Mouse (Mus musculus): ENCODE data around the gene A230050P20Rik. TPM values are rescaled to one million over a fixed set of nuclear protein-coding genes. Genes with fewer than 3 reads are reported as not detected.
A peak's percentile ranks its signal among the peaks of the same experiment; 100 is the strongest.

A230050P20Rik gene
- polyA plus RNA-seq, 1 experiment from 2014 or later = 12.6 TPM

DNA sequence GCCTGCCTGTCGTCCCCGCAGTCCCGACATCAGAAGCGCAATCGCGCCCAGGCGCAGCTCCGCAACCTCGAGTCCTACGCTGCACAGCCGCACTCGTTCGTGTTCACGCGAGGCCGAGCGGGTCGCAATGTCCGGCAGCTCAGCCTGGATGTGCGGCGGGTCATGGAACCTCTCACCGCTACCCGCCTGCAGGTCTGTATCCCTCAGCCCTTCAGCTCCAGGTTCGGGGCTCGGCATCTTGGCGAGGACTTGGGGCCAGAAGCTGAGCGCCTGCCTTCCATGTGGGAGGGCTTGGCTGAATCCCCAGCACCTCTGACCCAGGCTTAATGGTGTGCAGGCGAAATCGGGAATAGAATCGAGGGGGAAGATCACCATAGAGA, 19.9 kb downstream of the A230050P20Rik start:
- under 1% methylated on average over 30 of the region's 30 CpGs for WGBS
- peak; percentile 40 for ATAC-seq (ENCODE audit: insufficient number of reproducible peaks, insufficient read depth, low FRiP score, low read depth)
- peak overlapping the region; percentile 74 for H3K4me3 ChIP-seq (ENCODE audit: low read depth, low read length)
- H3K27me3 ChIP-seq (ENCODE audit: control insufficient read depth, insufficient read depth, low read length) = no peaks in the 10 kb centered on the region
- H3K36me3 ChIP-seq (ENCODE audit: control insufficient read depth, insufficient read depth, low read length) = peaks cover 40% of the 10 kb centered on the region
- peak overlapping the region; percentile 62 for H3K9ac ChIP-seq (replicated peaks; ENCODE audit: low read depth, low read length)
- peak overlapping the region; percentile 44 for H3K27ac ChIP-seq (ENCODE audit: low read length)
- no peaks in the 10 kb centered on the region for H3K9me3 ChIP-seq (ENCODE audit: control insufficient read depth, low read depth, low read length)
- peak overlapping the region; percentile 92 for H3K4me2 ChIP-seq (replicated peaks; ENCODE audit: low read depth, low read length)
- no peaks in the 10 kb centered on the region for H3K4me1 ChIP-seq (ENCODE audit: control insufficient read depth, insufficient read depth, low read length)

DNA sequence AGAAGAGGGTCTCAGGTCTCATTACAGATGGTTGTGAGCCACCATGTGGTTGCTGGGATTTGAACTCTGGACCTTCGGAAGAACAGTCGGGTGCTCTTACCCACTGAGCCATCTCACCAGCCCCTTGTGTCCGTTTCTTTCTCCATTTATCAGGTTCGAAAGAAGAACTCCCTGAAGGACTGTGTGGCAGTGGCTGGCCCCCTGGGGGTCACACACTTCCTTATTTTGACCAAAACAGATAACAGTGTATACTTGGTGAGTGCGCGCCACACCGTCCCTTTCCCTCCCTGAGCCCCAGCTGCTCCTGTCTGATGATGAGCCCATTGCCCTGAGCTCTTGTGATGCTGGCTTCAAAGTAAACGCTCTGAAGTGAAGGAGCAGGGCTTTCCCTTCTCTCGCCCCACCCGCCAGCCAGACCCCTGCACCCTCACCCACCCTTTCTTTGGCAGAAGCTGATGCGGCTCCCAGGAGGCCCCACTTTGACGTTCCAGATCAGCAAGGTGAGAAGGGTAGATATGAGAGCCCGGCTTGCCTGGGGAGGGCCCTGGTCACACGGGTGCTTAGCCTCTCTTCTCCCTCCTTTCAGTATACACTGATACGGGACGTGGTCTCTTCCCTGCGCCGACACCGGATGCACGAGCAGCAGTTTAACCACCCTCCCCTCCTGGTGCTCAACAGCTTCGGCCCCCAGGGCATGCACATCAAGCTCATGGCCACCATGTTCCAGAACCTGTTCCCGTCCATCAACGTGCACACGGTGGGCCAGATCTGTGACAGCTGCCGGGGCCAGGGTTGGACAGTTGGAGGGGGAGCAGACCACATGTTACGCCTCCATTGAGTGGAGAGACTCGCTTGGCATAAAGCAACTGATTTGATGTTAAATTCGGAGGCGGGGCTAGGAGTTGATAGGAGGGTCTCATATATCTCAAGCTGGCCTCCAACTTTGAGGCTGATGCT, 21.0 kb downstream of the A230050P20Rik start:
- H3K4me3 ChIP-seq (ENCODE audit: low read depth, low read length) = peak overlapping the region; percentile 74
- 79% methylated on average over 29 of the region's 29 CpGs for WGBS
- ATAC-seq (ENCODE audit: insufficient number of reproducible peaks, insufficient read depth, low FRiP score, low read depth) = no peak
- H3K4me1 ChIP-seq (ENCODE audit: control insufficient read depth, insufficient read depth, low read length) = no peaks in the 10 kb centered on the region
- H3K9ac ChIP-seq (replicated peaks; ENCODE audit: low read depth, low read length) = peak overlapping the region; percentile 62; the same call in 1 of the 2 replicates
- H3K36me3 ChIP-seq (ENCODE audit: control insufficient read depth, insufficient read depth, low read length) = peaks cover 50% of the 10 kb centered on the region
- H3K27ac ChIP-seq (ENCODE audit: low read length) = no peak overlapping the region
- peak overlapping the region; percentile 92 for H3K4me2 ChIP-seq (replicated peaks; ENCODE audit: low read depth, low read length)
- no peaks in the 10 kb centered on the region for H3K27me3 ChIP-seq (ENCODE audit: control insufficient read depth, insufficient read depth, low read length)
- no peaks in the 10 kb centered on the region for H3K9me3 ChIP-seq (ENCODE audit: control insufficient read depth, low read depth, low read length)

DNA sequence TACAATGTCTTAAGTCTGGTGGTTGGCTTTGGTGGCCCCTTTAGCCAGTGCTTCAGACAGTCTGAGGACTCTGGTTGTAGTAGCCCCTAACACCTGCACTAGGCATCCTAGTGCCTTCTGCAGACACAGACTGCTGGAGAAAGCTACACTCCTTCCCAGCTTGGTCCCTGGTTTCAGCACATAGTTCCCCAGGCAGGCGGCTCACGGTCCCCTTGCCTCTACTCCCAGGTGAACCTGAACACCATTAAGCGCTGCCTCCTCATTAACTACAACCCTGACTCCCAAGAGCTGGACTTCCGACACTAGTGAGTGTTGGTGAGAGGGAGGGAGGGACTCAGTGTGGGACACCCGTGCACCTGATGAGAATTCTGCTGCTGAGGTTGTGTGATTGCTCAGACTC, 22.0 kb downstream of the A230050P20Rik start:
- H3K27me3 ChIP-seq (ENCODE audit: control insufficient read depth, insufficient read depth, low read length) = no peaks in the 10 kb centered on the region
- peaks cover 58% of the 10 kb centered on the region for H3K36me3 ChIP-seq (ENCODE audit: control insufficient read depth, insufficient read depth, low read length)
- H3K4me1 ChIP-seq (ENCODE audit: control insufficient read depth, insufficient read depth, low read length) = no peaks in the 10 kb centered on the region
- no peak overlapping the region for H3K4me2 ChIP-seq (replicated peaks; ENCODE audit: low read depth, low read length)
- no peak overlapping the region for H3K9ac ChIP-seq (replicated peaks; ENCODE audit: low read depth, low read length)
- H3K27ac ChIP-seq (ENCODE audit: low read length) = no peak overlapping the region
- no peak overlapping the region for H3K4me3 ChIP-seq (ENCODE audit: low read depth, low read length)
- no peak for ATAC-seq (ENCODE audit: insufficient number of reproducible peaks, insufficient read depth, low FRiP score, low read depth)
- 88% methylated on average over 5 of the region's 5 CpGs for WGBS
- no peaks in the 10 kb centered on the region for H3K9me3 ChIP-seq (ENCODE audit: control insufficient read depth, low read depth, low read length)

GRCm38 (mm10) chr9:20891339-20892103, 23.1 kb downstream of the A230050P20Rik start:
- no peak overlapping the region for H3K4me3 ChIP-seq (ENCODE audit: low read depth, low read length)
- no peak for ATAC-seq (ENCODE audit: insufficient number of reproducible peaks, insufficient read depth, low FRiP score, low read depth)
- H3K27ac ChIP-seq (ENCODE audit: low read length) = no peak overlapping the region
- no peaks in the 10 kb centered on the region for H3K9me3 ChIP-seq (ENCODE audit: control insufficient read depth, low read depth, low read length)
- no peak overlapping the region for H3K9ac ChIP-seq (replicated peaks; ENCODE audit: low read depth, low read length)
- 67% methylated on average over 26 of the region's 26 CpGs for WGBS
- no peaks in the 10 kb centered on the region for H3K4me1 ChIP-seq (ENCODE audit: control insufficient read depth, insufficient read depth, low read length)
- H3K4me2 ChIP-seq (replicated peaks; ENCODE audit: low read depth, low read length) = no peak overlapping the region
- H3K36me3 ChIP-seq (ENCODE audit: control insufficient read depth, insufficient read depth, low read length) = peaks cover 67% of the 10 kb centered on the region
- no peaks in the 10 kb centered on the region for H3K27me3 ChIP-seq (ENCODE audit: control insufficient read depth, insufficient read depth, low read length)

DNA sequence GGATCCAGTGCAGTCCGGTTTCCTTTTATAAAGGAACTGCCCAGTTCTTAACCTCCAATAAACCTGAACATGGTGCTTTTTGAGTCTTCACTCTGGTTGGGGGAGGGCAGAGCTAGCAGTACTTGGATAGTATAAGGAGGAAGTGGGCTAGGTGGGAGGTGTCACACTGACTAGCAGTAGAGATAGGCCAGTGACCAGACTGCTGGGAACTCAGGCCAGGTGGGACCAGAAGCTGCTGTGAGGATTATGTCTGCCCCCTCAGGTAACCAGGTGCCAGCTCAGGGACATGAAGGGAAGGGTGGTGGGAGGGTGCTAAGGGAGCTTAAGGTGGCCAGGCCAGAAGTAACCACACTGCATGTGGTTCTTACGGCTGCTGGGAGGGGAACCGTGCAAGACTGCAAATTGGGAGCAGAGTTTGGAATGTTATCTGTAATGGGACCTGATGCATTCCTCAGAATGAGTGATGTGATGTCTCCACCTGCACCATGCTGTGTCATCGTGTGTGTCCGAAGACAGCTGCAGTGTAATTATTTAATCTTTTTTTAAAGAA, 23.7 kb downstream of the A230050P20Rik start:
- 48% methylated on average over 5 of the region's 5 CpGs for WGBS

GRCm38 (mm10) chr9:20893069-20893468, 24.6 kb downstream of the A230050P20Rik start:
- no peaks in the 10 kb centered on the region for H3K27me3 ChIP-seq (ENCODE audit: control insufficient read depth, insufficient read depth, low read length)
- 61% methylated on average over 5 of the region's 5 CpGs for WGBS
- H3K9me3 ChIP-seq (ENCODE audit: control insufficient read depth, low read depth, low read length) = no peaks in the 10 kb centered on the region
- no peak for ATAC-seq (ENCODE audit: insufficient number of reproducible peaks, insufficient read depth, low FRiP score, low read depth)
- peaks cover 6% of the 10 kb centered on the region; the same call in 1 of the 2 replicates for H3K4me1 ChIP-seq (ENCODE audit: control insufficient read depth, insufficient read depth, low read length)
- no peak overlapping the region for H3K4me3 ChIP-seq (ENCODE audit: low read depth, low read length)
- H3K9ac ChIP-seq (replicated peaks; ENCODE audit: low read depth, low read length) = no peak overlapping the region
- H3K36me3 ChIP-seq (ENCODE audit: control insufficient read depth, insufficient read depth, low read length) = peaks cover 71% of the 10 kb centered on the region
- H3K4me2 ChIP-seq (replicated peaks; ENCODE audit: low read depth, low read length) = no peak overlapping the region
- H3K27ac ChIP-seq (ENCODE audit: low read length) = no peak overlapping the region

More for the DNA sequence above, 23.7 kb downstream of the A230050P20Rik start:
- no peak for ATAC-seq (ENCODE audit: insufficient number of reproducible peaks, insufficient read depth, low FRiP score, low read depth)
- no peaks in the 10 kb centered on the region for H3K27me3 ChIP-seq (ENCODE audit: control insufficient read depth, insufficient read depth, low read length)
- H3K4me1 ChIP-seq (ENCODE audit: control insufficient read depth, insufficient read depth, low read length) = no peaks in the 10 kb centered on the region
- no peak overlapping the region for H3K4me3 ChIP-seq (ENCODE audit: low read depth, low read length)
- no peak overlapping the region for H3K4me2 ChIP-seq (replicated peaks; ENCODE audit: low read depth, low read length)
- no peak overlapping the region for H3K27ac ChIP-seq (ENCODE audit: low read length)
- no peaks in the 10 kb centered on the region for H3K9me3 ChIP-seq (ENCODE audit: control insufficient read depth, low read depth, low read length)
- H3K9ac ChIP-seq (replicated peaks; ENCODE audit: low read depth, low read length) = no peak overlapping the region
- peaks cover 71% of the 10 kb centered on the region for H3K36me3 ChIP-seq (ENCODE audit: control insufficient read depth, insufficient read depth, low read length)

- H3K27me3 ChIP-seq (ENCODE audit: control insufficient read depth, insufficient read depth, low read length) = no peaks in the 10 kb centered on the region
- WGBS = 82% methylated on average over 13 of the region's 13 CpGs
- H3K9me3 ChIP-seq (ENCODE audit: control insufficient read depth, low read depth, low read length) = no peaks in the 10 kb centered on the region
- no peak overlapping the region for H3K4me2 ChIP-seq (replicated peaks; ENCODE audit: low read depth, low read length)
- H3K36me3 ChIP-seq (ENCODE audit: control insufficient read depth, insufficient read depth, low read length) = peaks cover 71% of the 10 kb centered on the region
- peaks cover 6% of the 10 kb centered on the region; the same call in 1 of the 2 replicates for H3K4me1 ChIP-seq (ENCODE audit: control insufficient read depth, insufficient read depth, low read length)
- ATAC-seq (ENCODE audit: insufficient number of reproducible peaks, insufficient read depth, low FRiP score, low read depth) = no peak
- no peak overlapping the region for H3K9ac ChIP-seq (replicated peaks; ENCODE audit: low read depth, low read length)
- H3K4me3 ChIP-seq (ENCODE audit: low read depth, low read length) = no peak overlapping the region
- H3K27ac ChIP-seq (ENCODE audit: low read length) = no peak overlapping the region
These were observed 25.3 kb downstream of the A230050P20Rik start for GRCm38 (mm10) chr9:20893590-20894343.

DNA sequence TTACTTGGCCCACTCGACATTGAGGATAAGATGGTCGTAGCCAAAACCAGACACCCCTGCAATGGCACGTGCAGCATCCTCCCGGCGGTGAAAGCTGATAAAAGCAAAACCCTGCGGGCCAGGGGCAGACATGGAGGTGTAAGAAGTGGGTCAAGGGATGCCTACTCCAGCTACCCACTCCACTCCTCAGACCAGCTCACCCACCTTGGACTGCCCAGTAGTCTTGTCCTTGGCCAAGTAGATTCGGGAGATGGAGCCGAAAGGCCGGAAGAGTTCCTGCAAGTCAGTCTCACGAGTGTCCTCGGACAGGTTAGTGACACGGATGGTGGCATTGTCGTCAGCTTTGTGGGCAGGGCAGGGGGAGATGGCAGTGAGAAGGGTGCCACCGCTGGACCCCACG, 26.2 kb downstream of the A230050P20Rik start:
- H3K27ac ChIP-seq (ENCODE audit: low read length) = no peak overlapping the region
- no peaks in the 10 kb centered on the region for H3K27me3 ChIP-seq (ENCODE audit: control insufficient read depth, insufficient read depth, low read length)
- H3K4me1 ChIP-seq (ENCODE audit: control insufficient read depth, insufficient read depth, low read length) = peaks cover 6% of the 10 kb centered on the region; the same call in 1 of the 2 replicates
- no peaks in the 10 kb centered on the region for H3K9me3 ChIP-seq (ENCODE audit: control insufficient read depth, low read depth, low read length)
- no peak overlapping the region for H3K9ac ChIP-seq (replicated peaks; ENCODE audit: low read depth, low read length)
- 91% methylated on average over 15 of the region's 15 CpGs for WGBS
- no peak overlapping the region for H3K4me3 ChIP-seq (ENCODE audit: low read depth, low read length)
- H3K36me3 ChIP-seq (ENCODE audit: control insufficient read depth, insufficient read depth, low read length) = peaks cover 66% of the 10 kb centered on the region
- no peak for ATAC-seq (ENCODE audit: insufficient number of reproducible peaks, insufficient read depth, low FRiP score, low read depth)
- no peak overlapping the region for H3K4me2 ChIP-seq (replicated peaks; ENCODE audit: low read depth, low read length)

Measured in stomach, embryonic 14.5 days (tissue).